Mouse (Mus musculus) adipocyte (in vitro differentiated cells): ENCODE data around the gene Mre11a.
A peak's percentile ranks its signal among the peaks of the same experiment; 100 is the strongest.

Source experiments
- DNase-seq: peaks from one replicate; pipeline ENCODE4 v3.0.0-alpha.2; 2016; ENCODE audit warnings: low spot score

Gene Mre11a

DNA sequence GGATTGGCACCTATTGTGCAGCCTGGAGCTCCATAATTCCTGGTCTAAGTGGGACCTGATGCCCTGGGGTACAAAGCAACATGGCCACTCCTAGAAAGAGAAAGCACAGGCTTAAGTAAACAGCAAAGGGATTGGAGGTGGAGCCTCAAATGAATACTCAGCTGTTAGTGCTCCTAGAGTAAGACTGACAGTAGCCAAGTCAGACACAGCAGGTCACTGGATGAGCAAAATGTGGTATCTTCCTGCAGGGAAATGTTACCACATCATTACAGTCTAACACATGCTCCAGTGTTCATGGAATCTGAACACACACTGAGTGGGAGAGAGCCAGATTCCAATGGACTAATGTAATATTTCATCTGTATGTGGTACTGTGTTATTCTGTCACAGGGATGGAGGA is 36.9 kb downstream of the Mre11a start:
- DNase-seq, result no peak

DNA sequence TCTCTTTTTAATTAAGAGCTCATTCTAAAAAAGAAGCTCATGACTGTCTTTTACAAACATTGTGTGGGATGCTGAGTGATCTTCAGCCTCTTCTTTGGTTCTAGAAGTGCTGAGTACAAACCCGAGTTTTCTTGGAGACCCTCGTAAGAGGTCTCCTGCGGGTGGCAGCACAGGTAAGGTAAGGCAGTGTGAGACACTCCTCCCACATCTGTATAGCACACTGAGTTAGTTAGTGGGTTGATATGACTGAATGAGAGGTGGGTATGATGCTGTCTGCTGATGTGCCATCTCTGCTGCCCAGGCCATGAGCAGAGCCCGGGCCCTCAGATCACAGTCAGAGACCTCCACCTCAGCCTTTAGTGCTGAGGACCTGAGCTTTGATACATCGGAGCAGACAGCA is 40.4 kb downstream of the Mre11a start:
- DNase-seq, result no peak

DNA sequence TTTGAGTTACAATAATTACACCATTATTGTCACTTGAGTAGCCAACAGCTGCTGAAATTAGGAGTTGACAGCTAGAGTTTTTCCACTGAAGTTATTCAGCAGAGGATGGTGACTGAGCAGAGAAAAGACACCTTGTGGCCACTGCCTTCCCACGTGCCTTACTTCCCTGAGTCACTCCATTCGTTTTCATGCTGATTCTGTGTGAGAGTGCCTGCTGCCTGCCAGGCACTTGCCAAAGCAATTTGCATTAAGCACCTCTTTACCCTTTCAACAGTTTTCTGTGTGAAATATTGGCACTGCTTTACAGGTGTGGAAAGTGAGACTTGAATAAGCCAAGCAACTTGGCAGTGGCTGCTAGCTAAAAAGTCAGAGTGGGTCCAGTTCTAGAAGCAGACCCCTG is 43.4 kb downstream of the Mre11a start:
- no peak for DNase-seq

DNA sequence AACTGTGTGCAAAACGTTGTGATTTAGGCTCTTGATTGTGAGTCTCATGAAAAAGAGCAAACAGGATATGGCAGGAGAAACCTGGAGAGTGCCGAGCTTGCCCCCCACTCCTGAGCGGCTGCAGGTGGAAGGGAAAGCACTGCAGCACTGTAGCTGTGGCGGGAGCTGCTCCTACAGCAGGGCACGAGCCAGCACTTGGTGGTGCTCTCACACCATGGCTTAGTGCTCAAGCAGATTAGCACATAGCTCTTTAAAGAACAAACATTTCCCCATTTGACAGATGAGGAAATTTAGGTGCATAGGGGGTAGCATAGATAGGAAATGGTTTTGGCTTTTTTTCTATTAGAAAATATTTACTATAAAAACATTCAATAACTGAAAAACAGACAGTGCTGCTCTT is 47.6 kb downstream of the Mre11a start:
- no peak for DNase-seq

DNA sequence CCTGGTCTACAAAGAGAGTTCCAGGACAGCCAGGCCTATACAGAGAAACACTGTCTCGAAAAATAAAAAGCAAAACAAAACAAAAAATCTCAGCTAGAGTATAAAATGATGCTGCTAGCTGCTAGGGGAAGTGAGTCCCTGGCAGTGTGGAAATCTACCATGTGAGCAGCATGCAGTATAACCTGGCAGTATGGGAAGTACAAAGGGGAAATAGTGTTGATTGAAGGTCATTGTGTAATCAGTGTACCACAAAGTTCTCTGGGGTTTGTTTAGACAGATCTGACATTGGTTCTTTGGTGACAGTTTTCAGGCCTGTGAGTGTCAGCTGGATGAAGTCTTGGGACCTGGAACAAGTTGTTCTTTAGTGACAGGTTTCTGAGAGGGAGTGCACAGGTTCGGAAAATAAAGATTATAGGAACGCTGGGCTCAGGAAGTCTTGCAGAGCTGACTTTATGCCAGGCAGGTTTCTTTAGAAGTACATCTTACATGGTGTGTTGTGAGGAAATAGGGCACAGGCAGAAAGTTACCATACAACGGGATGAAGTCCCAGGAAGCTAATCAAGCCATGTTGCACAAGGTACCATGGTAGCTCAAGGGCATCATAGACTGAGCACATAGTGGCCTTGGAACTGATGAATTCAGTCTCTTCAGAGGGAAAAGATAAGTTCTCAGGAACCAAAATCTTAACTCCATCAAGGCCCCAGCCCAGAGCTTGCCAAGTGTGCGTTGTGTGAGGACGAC is 51.1 kb downstream of the Mre11a start:
- DNase-seq, result no peak

DNA sequence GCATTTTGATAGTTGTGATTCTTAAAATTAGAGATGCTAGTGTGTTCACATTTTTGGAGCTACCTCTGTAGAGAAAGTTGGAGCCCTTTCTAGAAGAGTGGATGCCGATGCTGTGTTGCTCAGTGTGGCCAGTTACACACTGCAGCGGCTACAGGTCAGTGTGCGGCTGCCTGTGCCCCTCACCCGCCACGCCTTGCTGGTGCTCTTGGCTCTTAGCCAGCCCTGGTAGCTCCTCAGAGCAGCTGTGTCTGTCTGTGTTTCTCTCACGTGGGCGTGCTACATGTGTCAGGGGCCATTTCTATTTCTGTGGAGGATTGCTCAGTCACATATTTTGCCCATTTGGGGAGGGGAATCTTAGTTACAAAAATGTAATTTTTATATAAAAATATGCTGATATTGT is 55.1 kb downstream of the Mre11a start:
- no peak for DNase-seq

DNA sequence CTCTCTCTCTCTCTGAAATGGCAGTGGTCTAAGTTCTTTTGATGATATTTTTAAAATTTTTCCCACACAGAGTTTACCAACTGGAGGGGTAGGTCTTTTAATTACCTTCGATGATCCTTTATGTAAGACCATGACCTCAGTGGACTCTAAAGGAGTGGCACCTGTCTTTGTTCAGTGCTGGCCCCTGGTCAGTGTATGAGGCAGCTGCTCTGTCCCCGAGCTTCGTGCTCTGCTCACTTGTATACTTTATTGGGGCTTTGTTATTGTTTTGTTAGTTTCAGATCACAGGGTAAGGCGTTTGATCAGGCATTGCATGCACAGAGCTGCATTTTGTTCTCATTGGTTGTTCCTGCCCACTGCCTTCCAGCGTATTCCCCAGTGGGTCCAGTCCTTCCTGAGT is 55.5 kb downstream of the Mre11a start:
- DNase-seq, result no peak

DNA sequence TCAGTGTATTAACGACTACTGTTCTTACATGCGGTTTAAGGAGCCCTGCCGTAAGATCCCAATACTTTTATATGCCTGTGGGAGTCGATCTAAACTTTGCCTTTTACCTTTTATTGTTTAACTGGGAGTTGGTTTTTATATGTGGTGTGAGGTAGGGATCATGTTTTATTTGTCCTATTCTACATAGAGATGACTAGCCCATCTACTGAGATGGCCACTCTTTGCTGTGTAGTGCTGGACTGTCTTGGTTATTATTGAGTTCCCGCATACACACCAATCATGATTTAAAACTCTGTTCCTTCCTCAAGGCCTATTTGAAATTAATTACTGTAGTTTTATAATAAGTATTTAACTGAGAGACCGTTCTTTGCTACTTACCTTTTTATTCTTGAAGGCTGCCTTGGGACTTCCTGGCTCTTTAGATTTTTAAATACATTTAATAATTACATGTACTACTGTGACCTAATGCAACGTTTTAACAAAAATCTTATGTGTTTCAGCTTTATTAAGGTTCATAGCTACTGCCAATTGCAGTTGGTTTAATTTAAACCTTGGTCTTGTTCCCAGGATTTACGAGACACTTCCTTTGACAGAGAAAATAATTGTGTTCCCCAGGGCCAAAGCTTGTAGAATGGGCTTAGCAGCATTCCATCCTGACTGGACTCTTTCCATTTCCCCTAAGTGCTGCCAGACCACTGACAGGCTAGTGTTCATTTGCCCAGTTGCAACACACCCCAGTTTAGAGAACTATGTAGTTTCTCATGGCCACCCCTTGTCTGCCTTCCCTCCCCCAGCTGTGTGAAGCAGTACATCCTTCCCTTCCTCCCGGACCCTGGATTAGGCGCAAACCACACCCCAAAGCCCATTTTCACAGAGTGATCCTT is 57.7 kb downstream of the Mre11a start:
- peak; percentile 73 for DNase-seq

DNA sequence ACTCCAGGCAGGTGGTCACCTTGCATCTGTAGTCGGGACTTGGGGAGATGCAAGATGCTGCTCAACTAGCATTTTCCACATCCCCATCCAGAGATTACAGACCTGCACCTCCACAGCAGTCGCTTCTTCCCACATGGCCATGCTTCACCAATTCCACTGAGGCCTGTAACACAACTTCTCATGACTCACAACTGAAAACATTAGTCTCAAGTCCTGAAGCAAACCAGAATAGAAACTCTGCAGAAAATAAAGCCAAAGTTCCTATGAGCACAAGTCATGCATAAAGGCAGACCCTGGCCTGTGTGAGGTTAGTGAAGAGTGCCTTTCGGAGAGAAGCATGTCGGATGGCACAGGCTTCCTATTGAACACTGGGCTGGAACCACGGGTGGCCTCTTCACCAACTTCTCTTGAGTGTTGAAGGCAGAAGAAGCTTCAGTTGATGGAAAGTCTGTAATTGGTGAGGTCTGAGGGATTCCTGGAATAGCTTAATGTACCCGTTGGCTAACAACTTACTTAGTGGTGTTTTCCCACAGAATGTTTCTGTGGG is 58.9 kb downstream of the Mre11a start:
- no peak for DNase-seq

DNA sequence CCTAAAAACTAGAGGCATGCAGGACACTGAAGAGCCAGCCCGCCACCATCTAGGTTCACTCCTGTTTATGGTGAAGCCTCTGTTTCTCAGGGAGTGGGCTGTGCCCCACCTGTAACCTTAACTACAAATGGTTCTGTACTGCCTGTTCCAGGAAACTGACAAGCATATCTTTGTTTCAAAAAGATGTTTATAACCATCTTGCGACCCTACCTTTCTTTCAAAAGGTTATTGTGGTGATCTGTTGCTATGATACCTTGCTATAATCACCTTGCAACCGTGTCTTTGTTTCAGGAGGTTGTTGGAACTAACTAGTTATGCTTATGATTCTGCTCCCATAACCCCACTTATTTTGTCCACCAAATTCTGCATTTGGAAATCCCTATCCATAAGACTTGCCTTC is 59.4 kb downstream of the Mre11a start:
- no peak for DNase-seq

DNA sequence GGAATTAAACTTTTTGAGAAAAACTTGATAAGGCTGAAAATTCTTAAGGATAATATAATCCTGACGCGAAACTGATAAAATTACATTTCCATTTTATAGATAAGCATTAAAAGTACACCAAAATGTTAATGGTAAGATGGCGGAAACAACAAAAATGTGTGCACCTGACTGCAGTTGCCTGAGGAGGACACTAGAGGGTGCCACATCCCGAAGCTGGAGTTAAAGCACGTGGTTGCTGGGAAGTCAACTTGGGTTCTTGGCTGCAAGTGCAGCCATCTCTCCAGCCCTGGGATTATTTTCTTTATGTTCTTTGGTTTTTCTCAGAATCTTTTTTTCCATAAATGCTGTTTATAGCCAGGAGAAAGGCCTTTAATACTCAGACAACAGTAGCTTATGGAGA is 62.0 kb downstream of the Mre11a start:
- no peak for DNase-seq

DNA sequence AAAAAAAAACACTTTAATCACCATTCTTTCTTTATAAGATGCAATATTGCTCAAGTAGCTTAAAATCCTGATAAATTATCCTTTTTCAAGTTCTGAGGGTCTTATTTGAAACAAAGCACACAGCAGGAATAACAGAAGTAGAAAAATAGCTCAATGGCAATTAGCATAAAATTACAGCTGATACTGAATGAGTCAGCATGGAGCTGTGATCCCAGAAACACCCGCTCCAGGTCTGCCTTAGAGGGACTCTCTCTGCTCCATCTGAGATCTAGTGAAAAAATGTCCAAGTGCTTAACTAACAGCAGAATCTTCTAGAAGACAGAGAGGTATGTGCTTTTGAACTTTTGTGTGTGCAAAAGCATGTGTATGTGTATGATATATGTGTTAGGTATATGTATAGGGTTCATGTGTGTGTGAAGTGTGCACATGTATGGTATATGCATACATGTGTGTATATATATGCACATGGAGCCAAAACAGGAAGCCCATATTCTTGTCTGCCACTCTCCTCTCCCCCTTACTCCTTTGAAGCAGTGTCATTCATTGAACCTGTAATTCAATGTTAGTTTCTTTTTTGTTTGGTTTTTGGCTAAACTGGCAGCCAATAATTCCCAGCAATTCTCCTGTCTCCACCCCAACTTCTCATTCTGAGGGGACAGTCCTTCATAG is 63.9 kb downstream of the Mre11a start:
- no peak for DNase-seq

DNA sequence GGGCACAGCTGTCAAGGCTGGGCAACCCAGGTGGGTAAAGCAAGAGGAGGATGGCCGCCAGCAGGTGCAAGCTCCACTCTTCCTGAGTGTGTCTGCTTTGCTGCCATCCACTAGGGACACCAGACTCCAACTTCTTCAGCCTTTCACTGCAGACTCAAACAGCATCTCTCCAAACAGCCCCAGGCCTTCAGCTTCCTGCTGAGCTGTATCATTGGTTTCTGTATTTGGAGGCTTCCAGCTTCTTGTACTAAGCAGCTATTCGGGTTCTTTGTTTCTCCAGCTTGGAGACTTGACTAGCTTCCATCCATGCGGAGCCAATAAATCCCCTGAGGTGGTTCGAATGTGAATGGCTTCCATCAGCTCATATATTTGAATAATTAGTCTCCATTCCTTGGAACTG is 70.1 kb downstream of the Mre11a start:
- no peak for DNase-seq

DNA sequence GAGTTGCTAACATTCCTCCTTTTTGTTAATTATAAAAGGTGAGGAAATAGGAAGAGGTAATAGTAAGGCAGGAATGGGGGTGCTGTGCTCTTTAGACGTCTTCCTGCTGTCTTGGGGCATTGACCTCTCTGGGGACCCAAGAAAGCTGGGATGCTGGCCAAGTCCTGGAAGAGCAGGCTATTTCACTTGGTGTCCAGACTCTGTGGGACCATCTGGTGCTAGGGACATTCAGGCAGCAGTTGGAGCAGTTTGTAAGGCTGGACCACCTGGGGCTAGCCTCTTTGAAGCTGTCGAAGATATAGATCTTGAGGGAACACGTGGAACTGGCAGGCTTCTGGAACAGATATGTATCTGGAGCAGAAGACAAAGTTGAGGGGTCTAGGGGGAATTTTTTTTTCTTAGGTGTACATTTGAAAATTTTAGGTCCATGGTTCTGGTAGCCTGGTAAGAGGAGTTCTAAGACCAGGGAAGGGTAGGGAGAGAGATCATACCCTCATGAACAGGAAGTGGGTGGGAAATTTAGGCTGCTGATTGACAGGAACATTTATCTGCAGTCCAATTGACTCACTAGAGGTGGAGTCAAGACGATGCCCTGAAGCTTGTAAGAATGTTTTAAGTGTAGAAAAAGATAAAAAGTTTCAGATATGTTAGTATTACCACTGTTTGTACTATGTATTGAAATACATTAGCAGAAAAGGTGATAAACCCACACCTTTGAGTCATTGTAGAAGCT is 72.6 kb downstream of the Mre11a start:
- DNase-seq, result peak; percentile 26

DNA sequence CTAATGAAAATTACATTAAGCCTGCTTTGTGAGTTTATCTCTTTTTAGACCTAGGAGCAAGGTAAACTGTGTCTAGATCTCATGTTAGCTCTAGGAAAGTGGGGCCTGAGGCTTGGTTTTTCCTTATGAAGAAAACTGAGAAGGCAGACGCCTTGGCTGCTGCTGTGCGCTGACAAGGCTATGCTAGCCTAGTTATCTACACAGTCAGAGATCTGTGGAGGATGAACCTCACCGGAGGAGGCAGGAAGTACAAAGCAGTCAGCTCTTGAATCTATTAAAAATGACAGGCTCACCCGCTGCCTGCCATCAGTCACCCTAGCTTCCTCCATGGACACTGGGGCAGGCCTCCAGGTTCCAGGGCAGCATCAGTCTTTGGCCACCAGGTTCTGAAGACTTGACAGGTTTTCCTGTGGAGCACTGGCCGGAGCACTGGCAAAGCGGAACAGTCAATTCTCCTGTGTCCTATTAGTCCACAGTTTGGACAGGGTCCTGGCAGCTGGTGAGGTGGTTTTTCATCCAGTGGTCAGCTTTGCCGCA is 73.8 kb downstream of the Mre11a start:
- DNase-seq, result no peak

DNA sequence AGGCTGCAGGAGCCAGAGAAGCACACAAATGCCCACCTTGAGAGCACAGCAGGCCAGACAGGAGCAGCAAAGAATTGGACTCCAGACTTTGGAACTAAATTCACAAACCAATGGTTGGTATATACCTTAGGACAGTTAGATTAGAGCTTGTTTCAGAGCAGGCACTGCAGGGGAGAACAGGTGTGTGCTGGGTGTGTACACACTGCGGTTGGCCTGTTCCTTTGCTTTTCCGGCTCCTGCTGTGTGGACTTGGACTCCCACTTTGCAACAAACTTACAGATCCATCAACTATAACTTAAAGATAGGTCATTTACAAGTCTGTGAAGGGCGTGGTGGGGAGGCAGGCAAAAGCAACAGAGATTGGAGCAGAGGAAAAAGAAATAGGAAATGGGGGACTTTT is 74.3 kb downstream of the Mre11a start:
- no peak for DNase-seq

DNA sequence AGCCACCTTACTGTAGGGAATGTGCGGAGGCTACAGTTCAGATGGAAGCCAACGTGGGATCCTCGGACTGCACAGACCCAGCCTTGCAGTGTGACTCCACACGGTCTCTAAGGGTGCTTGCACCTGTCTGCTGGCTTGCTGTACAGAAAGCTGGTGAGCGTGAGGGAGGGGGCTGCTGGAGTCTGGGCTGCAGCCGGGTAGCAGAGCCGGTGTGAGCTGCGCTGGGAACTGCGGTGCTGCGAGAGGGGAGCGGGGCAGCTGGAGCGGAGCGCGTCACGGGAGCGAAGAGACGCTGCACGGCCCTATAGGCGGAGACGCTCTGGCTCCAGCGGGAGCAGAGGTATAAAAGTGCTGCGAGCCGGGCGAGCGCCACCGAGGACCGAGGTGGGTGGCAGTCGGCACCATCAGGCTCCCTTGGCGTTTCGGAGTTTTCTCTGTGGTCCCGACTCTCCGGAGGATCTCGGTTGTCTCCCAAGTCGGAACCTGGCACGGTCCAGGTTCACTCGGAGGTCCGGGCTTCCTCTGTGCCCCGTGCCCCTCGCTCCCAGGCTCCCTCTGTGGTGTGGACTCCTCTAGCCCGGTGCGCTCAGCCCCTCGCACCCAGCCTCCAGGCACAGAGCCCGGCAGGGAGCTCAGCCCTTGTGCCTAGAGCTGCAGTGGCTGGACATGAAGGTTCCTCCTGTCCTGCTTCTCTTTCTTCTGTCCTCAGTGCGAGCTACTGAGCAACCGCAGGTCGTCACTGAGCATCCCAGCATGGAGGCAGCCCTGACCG is 75.6 kb downstream of the Mre11a start, which contains the start of gene Gpr83:
Gene Gpr83, plus strand, starts transcription at position 343 of the 772 bp plus-strand sequence.
- no peak for DNase-seq

DNA sequence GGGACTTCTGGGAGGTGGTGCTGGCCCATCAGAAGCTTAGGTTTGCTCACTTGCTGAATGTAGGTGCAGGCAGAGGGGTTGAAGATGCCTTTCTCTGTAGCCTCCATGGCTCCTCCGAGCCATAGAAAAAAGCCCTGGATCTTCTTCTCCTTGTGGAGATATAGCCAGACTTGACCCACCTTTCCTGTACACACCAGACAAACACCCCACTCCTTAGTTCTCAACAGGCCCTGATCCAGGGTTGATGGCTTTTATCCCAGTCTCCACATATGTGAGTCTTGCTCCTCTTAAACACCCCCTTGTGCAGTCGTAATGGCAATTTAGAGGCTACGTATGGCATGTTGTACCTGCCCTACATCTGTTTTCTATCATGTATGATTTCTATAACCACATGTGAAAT is 78.7 kb downstream of the Mre11a start:
- DNase-seq, result no peak

DNA sequence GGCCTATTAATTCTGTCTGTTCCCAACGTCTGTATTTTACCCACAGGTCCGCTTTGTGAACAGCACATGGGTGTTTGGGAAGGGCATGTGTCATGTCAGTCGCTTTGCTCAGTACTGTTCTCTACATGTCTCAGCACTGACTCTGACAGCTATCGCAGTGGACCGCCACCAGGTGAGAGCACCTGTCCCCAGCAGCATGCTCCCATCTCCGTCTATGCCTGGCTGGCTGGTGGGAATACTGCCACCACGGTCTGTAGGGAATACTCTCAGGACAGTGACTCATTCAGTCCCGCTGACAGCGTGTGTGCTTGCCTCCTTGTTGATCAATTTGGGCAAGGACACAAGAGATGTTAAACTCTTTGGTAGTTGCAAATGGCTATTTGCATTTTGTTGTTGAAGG is 80.3 kb downstream of the Mre11a start:
- DNase-seq, result no peak

DNA sequence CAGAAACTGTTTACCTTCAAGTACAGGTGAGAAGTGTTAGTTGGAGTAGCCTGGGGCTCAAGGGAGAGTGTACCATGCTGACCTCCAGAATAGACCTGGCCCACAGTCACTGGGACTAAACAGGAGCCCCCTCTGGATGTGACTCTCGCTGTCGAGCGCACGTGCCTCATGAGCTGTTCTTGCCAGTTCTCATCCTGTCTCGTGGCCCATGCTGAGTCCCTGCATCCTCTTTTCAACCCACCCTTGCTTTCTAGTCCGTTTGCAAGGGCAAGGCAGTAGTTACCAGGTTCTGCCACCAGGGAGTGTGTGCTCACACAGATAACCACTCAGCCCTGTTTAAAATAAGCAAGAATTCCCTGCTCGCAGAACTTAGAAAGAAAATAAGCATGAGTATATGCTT is 82.5 kb downstream of the Mre11a start:
- no peak for DNase-seq

DNA sequence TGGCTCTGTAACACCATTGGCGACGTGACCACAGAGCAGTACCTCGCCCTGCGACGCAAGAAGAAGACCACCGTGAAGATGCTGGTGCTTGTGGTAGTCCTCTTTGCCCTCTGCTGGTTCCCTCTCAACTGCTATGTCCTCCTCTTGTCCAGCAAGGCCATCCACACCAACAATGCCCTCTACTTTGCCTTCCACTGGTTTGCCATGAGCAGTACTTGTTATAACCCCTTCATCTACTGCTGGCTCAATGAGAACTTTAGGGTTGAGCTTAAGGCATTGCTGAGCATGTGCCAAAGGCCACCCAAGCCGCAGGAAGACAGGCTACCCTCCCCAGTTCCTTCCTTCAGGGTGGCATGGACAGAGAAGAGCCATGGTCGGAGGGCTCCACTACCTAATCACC is 83.9 kb downstream of the Mre11a start:
- no peak for DNase-seq
